Mouse (Mus musculus) CH12.LX (cell line): Measurements from ENCODE around the gene Pcnx4. TPM values are rescaled to one million over a fixed set of nuclear protein-coding genes. Genes with fewer than 3 reads are reported as not detected.
A peak's percentile ranks its signal among the peaks of the same experiment; 100 is the strongest.

Experiments
- DNase-seq: peaks from one replicate; pipeline ENCODE4 v3.0.0-alpha.2; 2013; ENCODE audit errors: extremely low read depth
- H3K27ac ChIP-seq: 2 replicates; pipeline ENCODE4 v1.5.1; 2012; ENCODE audit warnings: low read depth, mild to moderate bottlenecking, control low read depth, moderate library complexity; ENCODE audit not compliant: insufficient read depth
- H3K27me3 ChIP-seq: replicated peaks from 2 replicates; pipeline ENCODE3; 2012; ENCODE audit warnings: inconsistent platforms
- H3K36me3 ChIP-seq, 2 experiments: replicated peaks in 1 of 2; 2 replicates each; pipeline versions ENCODE3 to v1.6.1; 2012; ENCODE audit warnings: inconsistent platforms in 1 of 2, low read length in 1 of 2, mild to moderate bottlenecking in 1 of 2, mixed read lengths in 1 of 2, moderate library complexity in 1 of 2; ENCODE audit not compliant: control insufficient read depth in 1 of 2, insufficient read depth in 1 of 2
- H3K4me1 ChIP-seq, 2 experiments: 2 replicates each; pipeline ENCODE4 v1.6.1; 2012; ENCODE audit warnings: inconsistent platforms in 1 of 2, moderate library complexity in 1 of 2; ENCODE audit not compliant: insufficient read depth in 2 of 2, control insufficient read depth in 1 of 2
- H3K4me2 ChIP-seq: 2 replicates; pipeline ENCODE4 v1.6.1; 2012; ENCODE audit warnings: low read depth, mild to moderate bottlenecking, control low read depth; ENCODE audit not compliant: poor library complexity, insufficient read depth, severe bottlenecking
- H3K4me3 ChIP-seq, 3 experiments: fragments of 150-350 bp in 1 of 3; sonication (generic) in 1 of 3; replicated peaks in 1 of 3; 2 replicates each; pipeline versions ENCODE3 to v1.5.1; 2011 to 2012; ENCODE audit warnings: low read depth in 2 of 3, low read length in 2 of 3, mild to moderate bottlenecking in 2 of 3, moderate library complexity in 2 of 3, control low read depth in 1 of 3, improper control_type of control experiment in 1 of 3, inconsistent platforms in 1 of 3, mixed read lengths in 1 of 3; ENCODE audit not compliant: poor library complexity in 1 of 3
- H3K79me2 ChIP-seq: replicated peaks from 2 replicates; pipeline ENCODE4 v1.6.1; 2012; ENCODE audit warnings: mild to moderate bottlenecking, moderate library complexity; ENCODE audit not compliant: control insufficient read depth, poor library complexity, insufficient read depth, severe bottlenecking; ENCODE audit errors: extremely low read depth
- H3K9ac ChIP-seq: 2 replicates; pipeline ENCODE4 v1.6.1; 2012; ENCODE audit warnings: low read depth, mild to moderate bottlenecking, control low read depth, moderate library complexity; ENCODE audit not compliant: insufficient read depth
- H3K9me3 ChIP-seq: replicated peaks from 2 replicates; pipeline ENCODE3; 2012; ENCODE audit warnings: low read length, inconsistent platforms, mixed read lengths
- BHLHE40 ChIP-seq: IDR thresholded peaks from 2 replicates; pipeline ENCODE4 v1.6.1; 2011; ENCODE audit warnings: mild to moderate bottlenecking, low read depth, low read length, improper control_type of control experiment
- CHD1 ChIP-seq: IDR thresholded peaks from 2 replicates; pipeline ENCODE4 v1.6.1; 2012; ENCODE audit warnings: low read depth, low read length, improper control_type of control experiment, inconsistent platforms
- CHD2 ChIP-seq: IDR thresholded peaks from 2 replicates; pipeline ENCODE4 v1.6.1; 2011; ENCODE audit warnings: low read length, improper control_type of control experiment
- CTCF ChIP-seq, 2 experiments: IDR thresholded peaks in 1 of 2; conservative IDR thresholded peaks in 1 of 2; 2 replicates each; pipeline ENCODE4 v1.5.1; 2011 to 2012; ENCODE audit warnings: low read depth in 2 of 2, low read length in 2 of 2, improper control_type of control experiment in 1 of 2, inconsistent platforms in 1 of 2, mild to moderate bottlenecking in 1 of 2, moderate library complexity in 1 of 2
- E2F4 ChIP-seq: IDR thresholded peaks from 2 replicates; pipeline ENCODE4 v1.6.1; 2011; ENCODE audit warnings: low read depth, low read length, improper control_type of control experiment; ENCODE audit not compliant: insufficient replicate concordance
- ELF1 ChIP-seq: IDR thresholded peaks from 2 replicates; pipeline ENCODE4 v1.6.1; 2014; ENCODE audit warnings: low read depth, mild to moderate bottlenecking, inconsistent platforms, low read length, improper control_type of control experiment
- EP300 ChIP-seq: IDR thresholded peaks from 2 replicates; pipeline ENCODE4 v1.6.1; 2011; ENCODE audit warnings: low read length, improper control_type of control experiment
- ETS1 ChIP-seq: conservative IDR thresholded peaks from 2 replicates; pipeline ENCODE4 v1.6.1; 2012; ENCODE audit warnings: low read depth, mild to moderate bottlenecking, inconsistent platforms, low read length, improper control_type of control experiment, moderate library complexity
- GABPA ChIP-seq: IDR thresholded peaks from 2 replicates; pipeline ENCODE4 v1.6.1; 2012; ENCODE audit warnings: low read depth, low read length, improper control_type of control experiment, inconsistent platforms; ENCODE audit not compliant: insufficient replicate concordance
- HCFC1 ChIP-seq: IDR thresholded peaks from 2 replicates; pipeline ENCODE4 v1.6.1; 2012; ENCODE audit warnings: low read depth, mild to moderate bottlenecking, inconsistent platforms, low read length, improper control_type of control experiment
- IRF4 ChIP-seq: IDR thresholded peaks from 2 replicates; pipeline ENCODE4 v1.6.1; 2014; ENCODE audit warnings: low read depth, mild to moderate bottlenecking, inconsistent platforms, low read length, improper control_type of control experiment
- JUN ChIP-seq: IDR thresholded peaks from 2 replicates; pipeline ENCODE4 v1.6.1; 2011; ENCODE audit warnings: low read depth, mild to moderate bottlenecking, low read length, improper control_type of control experiment, moderate library complexity; ENCODE audit not compliant: insufficient read depth
- JUND ChIP-seq: conservative IDR thresholded peaks from 2 replicates; pipeline ENCODE4 v1.6.1; 2011; ENCODE audit warnings: low read depth, low read length, improper control_type of control experiment
- KAT2A ChIP-seq: IDR thresholded peaks from 2 replicates; pipeline ENCODE4 v1.6.1; 2012; ENCODE audit warnings: low read length, improper control_type of control experiment, inconsistent platforms; ENCODE audit not compliant: insufficient replicate concordance
- MAFK ChIP-seq: IDR thresholded peaks from 2 replicates; pipeline ENCODE4 v1.6.1; 2011; ENCODE audit warnings: low read length, improper control_type of control experiment; ENCODE audit not compliant: insufficient replicate concordance
- MAX ChIP-seq: IDR thresholded peaks from 2 replicates; pipeline ENCODE4 v1.6.1; 2011; ENCODE audit warnings: low read length, improper control_type of control experiment
- MAZ ChIP-seq: IDR thresholded peaks from 2 replicates; pipeline ENCODE4 v1.6.1; 2012; ENCODE audit warnings: low read depth, mild to moderate bottlenecking, inconsistent platforms, low read length, improper control_type of control experiment, moderate library complexity
- MEF2A ChIP-seq: IDR thresholded peaks from 2 replicates; pipeline ENCODE4 v1.6.1; 2014; ENCODE audit warnings: low read depth, mild to moderate bottlenecking, inconsistent platforms, low read length, improper control_type of control experiment, borderline replicate concordance
- MXI1 ChIP-seq: IDR thresholded peaks from 2 replicates; pipeline ENCODE4 v1.6.1; 2011; ENCODE audit warnings: mild to moderate bottlenecking, low read depth, low read length, improper control_type of control experiment
- MYC ChIP-seq: IDR thresholded peaks from 2 replicates; pipeline ENCODE4 v1.6.1; 2011; ENCODE audit warnings: low read depth, mild to moderate bottlenecking, improper control_type of control experiment, low read length
- NELFE ChIP-seq: IDR thresholded peaks from 2 replicates; pipeline ENCODE4 v1.6.1; 2011; ENCODE audit warnings: low read depth, low read length, improper control_type of control experiment
- NRF1 ChIP-seq: IDR thresholded peaks from 2 replicates; pipeline ENCODE4 v1.6.1; 2014; ENCODE audit warnings: low read depth, mild to moderate bottlenecking, inconsistent platforms, low read length, improper control_type of control experiment, moderate library complexity
- PAX5 ChIP-seq: IDR thresholded peaks from 2 replicates; pipeline ENCODE4 v1.6.1; 2012; ENCODE audit warnings: low read length, inconsistent platforms, mixed read lengths
- POLR2A ChIP-seq: IDR thresholded peaks from 2 replicates; pipeline ENCODE4 v1.6.1; 2011; ENCODE audit warnings: low read depth, mild to moderate bottlenecking, improper control_type of control experiment, low read length
- POLR2AphosphoS2 ChIP-seq: IDR thresholded peaks from 2 replicates; pipeline ENCODE4 v1.6.1; 2011; ENCODE audit warnings: low read depth, low read length, improper control_type of control experiment
- RAD21 ChIP-seq: IDR thresholded peaks from 2 replicates; pipeline ENCODE4 v1.6.1; 2011; ENCODE audit warnings: low read depth, mild to moderate bottlenecking, low read length, improper control_type of control experiment, moderate library complexity
- RCOR1 ChIP-seq: conservative IDR thresholded peaks from 2 replicates; pipeline ENCODE4 v1.6.1; 2012; ENCODE audit warnings: low read depth, mild to moderate bottlenecking, inconsistent platforms, low read length, improper control_type of control experiment
- SIN3A ChIP-seq: IDR thresholded peaks from 2 replicates; pipeline ENCODE4 v1.6.1; 2012; ENCODE audit warnings: low read length, improper control_type of control experiment, inconsistent platforms
- SMC3 ChIP-seq: IDR thresholded peaks from 2 replicates; pipeline ENCODE4 v1.6.1; 2011; ENCODE audit warnings: low read depth, low read length, improper control_type of control experiment
- TBP ChIP-seq: conservative IDR thresholded peaks from 2 replicates; pipeline ENCODE4 v1.6.1; 2011; ENCODE audit warnings: low read depth, low read length, improper control_type of control experiment
- TCF12 ChIP-seq: IDR thresholded peaks from 2 replicates; pipeline ENCODE4 v1.6.1; 2014; ENCODE audit warnings: low read depth, mild to moderate bottlenecking, inconsistent platforms, low read length, improper control_type of control experiment
- UBTF ChIP-seq: IDR thresholded peaks from 2 replicates; pipeline ENCODE4 v1.6.1; 2012; ENCODE audit warnings: low read depth, mild to moderate bottlenecking, inconsistent platforms, low read length, improper control_type of control experiment, moderate library complexity
- USF1 ChIP-seq: IDR thresholded peaks from 2 replicates; pipeline ENCODE4 v1.6.1; 2014; ENCODE audit warnings: low read depth, mild to moderate bottlenecking, inconsistent platforms, low read length, improper control_type of control experiment
- USF2 ChIP-seq: conservative IDR thresholded peaks from 2 replicates; pipeline ENCODE4 v1.6.1; 2011; ENCODE audit warnings: low read depth, low read length, improper control_type of control experiment
- ZC3H11A ChIP-seq: IDR thresholded peaks from 2 replicates; pipeline ENCODE4 v1.6.1; 2012; ENCODE audit warnings: low read depth, mild to moderate bottlenecking, inconsistent platforms, low read length, improper control_type of control experiment
- ZKSCAN1 ChIP-seq: IDR thresholded peaks from 2 replicates; pipeline ENCODE4 v1.6.1; 2012; ENCODE audit warnings: low read depth, inconsistent platforms, low read length, improper control_type of control experiment, borderline replicate concordance
- ZMIZ1 ChIP-seq: IDR thresholded peaks from 2 replicates; pipeline ENCODE4 v1.6.1; 2012; ENCODE audit warnings: low read depth, mild to moderate bottlenecking, inconsistent platforms, low read length, improper control_type of control experiment
- ZNF384 ChIP-seq: IDR thresholded peaks from 2 replicates; pipeline ENCODE4 v1.6.1; 2012; ENCODE audit warnings: low read depth, low read length, improper control_type of control experiment, inconsistent platforms
- dilution Hi-C: fragments of 300-500 bp; cut with MboI; formaldehyde crosslinking; loops from 2 replicates; pipeline ENCODE4 v1.14.3; 2020; ENCODE audit warnings: low sequenced_read_pairs; ENCODE audit not compliant: extremely low pct_unique_long_range_greater_than_20kb, extremely low pct_ligation_motif_present
- in situ Hi-C: fragments of 300-500 bp; cut with MboI; formaldehyde crosslinking; loops from 3 replicates; pipeline ENCODE4 v1.14.3; 2019; ENCODE audit warnings: low sequenced_read_pairs, low pct_ligation_motif_present, low pct_unique_long_range_greater_than_20kb, mixed read lengths
- polyA plus RNA-seq: library from polyadenylated mRNA; unstranded; fragments of >175 nt; gene quantifications from 2 replicates; pipeline ENCODE4 v1.2.1, GENCODE M21; 2012; ENCODE audit warnings: low read depth; ENCODE audit not compliant: insufficient read length
- total RNA-seq, 2 experiments: library from RNA; depleted of rRNA; stranded (reverse); fragments of 300-350 nt in 1 of 2; fragments of >200 nt in 1 of 2; gene quantifications; 2 replicates each; pipeline ENCODE4 v1.2.3; 2012 to 2014

Pcnx4 gene
- 2.9 and 3.1 TPM in 2 replicates for total RNA-seq (2012; rRNA removed)
- total RNA-seq (2014; rRNA removed): 1.5 and 1.9 TPM in 2 replicates
- 2.1 and 2.9 TPM in 2 replicates for polyA plus RNA-seq

- dilution Hi-C loops (no loop called here), in situ Hi-C loops (loop anchor here (25.0 kb wide), 2 partner anchors 126 to 451 kb away; partner anchors contain the start of gene Dhrs7)
- Histone ChIP-seq H3K4me3 (peak within 1 kb of the TSS; percentile 57 to 64 (median 57)), H3K4me2 (0 out of 2 replicates have a peak within 1 kb of the TSS, but pooled peaks have one; percentile 14), H3K36me3 (peaks cover 0 to 6% of the 10 kb centered on the region in 2 experiments), H3K27me3 (no peaks in the 10 kb centered on the region), H3K79me2 (no peaks in the 10 kb centered on the region), H3K4me1 (no peaks in the 10 kb centered on the region; a peak in 1 of 4 replicates), H3K27ac (no peak within 1 kb of the TSS), H3K9ac (peak within 1 kb of the TSS; percentile 47), H3K9me3 (no peaks in the 10 kb centered on the region)
- DNase-seq: peak; percentile 89
- peak; percentile 59 for TF ChIP-seq BHLHE40
- no peak for TF ChIP-seq EP300
- TF ChIP-seq MYC: peak; percentile 27; the same call in 1 of the 2 replicates
- TF ChIP-seq NELFE: 0 out of 2 replicates have a peak, but pooled peaks have one; percentile 46
- TF ChIP-seq PAX5: no peak
- TF ChIP-seq JUN: no peak
- no peak for TF ChIP-seq ZNF384
- TF ChIP-seq MAZ: no peak
- no peak for TF ChIP-seq USF2
- no peak for TF ChIP-seq ETS1
- no peak for TF ChIP-seq IRF4
- TF ChIP-seq CTCF (conservative IDR thresholded peaks at IDR 0.05 in 1 of 2, IDR thresholded peaks at IDR 0.05 in 1 of 2; ENCODE audit: low read depth in 2 of 2, low read length in 2 of 2): no peak
- no peak for TF ChIP-seq KAT2A
- TF ChIP-seq UBTF: no peak
- TF ChIP-seq CHD2: no peak
- no peak for TF ChIP-seq USF1
- TF ChIP-seq ZMIZ1: no peak
- no peak for TF ChIP-seq ZKSCAN1
- TF ChIP-seq MAX: peak; percentile 25; the same call in 1 of the 2 replicates
- TF ChIP-seq ELF1: peak; percentile 80
- no peak for TF ChIP-seq ZC3H11A
- 0 out of 2 replicates have a peak, but pooled peaks have one; percentile 40 for TF ChIP-seq TBP
- peak; percentile 67 for TF ChIP-seq POLR2A
- no peak for TF ChIP-seq JUND
- TF ChIP-seq MEF2A: no peak
- no peak for TF ChIP-seq MAFK
- TF ChIP-seq GABPA: no peak
- no peak for TF ChIP-seq E2F4
- TF ChIP-seq HCFC1: peak; percentile 47; the same call in 1 of the 2 replicates
- TF ChIP-seq RAD21: no peak
- TF ChIP-seq MXI1: peak; percentile 80
- no peak for TF ChIP-seq CHD1
- peak; percentile 72 for TF ChIP-seq TCF12
- TF ChIP-seq SMC3: no peak
- TF ChIP-seq SIN3A: peak; percentile 41; the same call in 1 of the 2 replicates
- no peak for TF ChIP-seq RCOR1
- no peak for TF ChIP-seq POLR2AphosphoS2
- TF ChIP-seq NRF1: peak; percentile 87
These were observed at the start of gene Pcnx4 for GRCm38 (mm10) chr12:72536021-72536597. Gene Pcnx4 (plus strand): TSS chr12:72536383.
